Mouse (Mus musculus) left cerebral cortex, adult 8-10 months (tissue): ENCODE data around the gene Kxd1. TPM values are rescaled to one million over a fixed set of nuclear protein-coding genes. Genes with fewer than 3 reads are reported as not detected.

Experiments used
- DNase-seq, 2 experiments: peaks; one replicate each; pipeline ENCODE4 v3.0.0; 2022; ENCODE audit warnings: low spot score in 2 of 2
- total RNA-seq, 4 experiments: library from RNA; stranded (reverse); gene quantifications; 2 replicates each; pipeline ENCODE4 v1.2.4; 2022

Kxd1 gene
- total RNA-seq, 4 experiments from 2014 or later = 43.0 to 52.5 (median 47.1) TPM

DNA sequence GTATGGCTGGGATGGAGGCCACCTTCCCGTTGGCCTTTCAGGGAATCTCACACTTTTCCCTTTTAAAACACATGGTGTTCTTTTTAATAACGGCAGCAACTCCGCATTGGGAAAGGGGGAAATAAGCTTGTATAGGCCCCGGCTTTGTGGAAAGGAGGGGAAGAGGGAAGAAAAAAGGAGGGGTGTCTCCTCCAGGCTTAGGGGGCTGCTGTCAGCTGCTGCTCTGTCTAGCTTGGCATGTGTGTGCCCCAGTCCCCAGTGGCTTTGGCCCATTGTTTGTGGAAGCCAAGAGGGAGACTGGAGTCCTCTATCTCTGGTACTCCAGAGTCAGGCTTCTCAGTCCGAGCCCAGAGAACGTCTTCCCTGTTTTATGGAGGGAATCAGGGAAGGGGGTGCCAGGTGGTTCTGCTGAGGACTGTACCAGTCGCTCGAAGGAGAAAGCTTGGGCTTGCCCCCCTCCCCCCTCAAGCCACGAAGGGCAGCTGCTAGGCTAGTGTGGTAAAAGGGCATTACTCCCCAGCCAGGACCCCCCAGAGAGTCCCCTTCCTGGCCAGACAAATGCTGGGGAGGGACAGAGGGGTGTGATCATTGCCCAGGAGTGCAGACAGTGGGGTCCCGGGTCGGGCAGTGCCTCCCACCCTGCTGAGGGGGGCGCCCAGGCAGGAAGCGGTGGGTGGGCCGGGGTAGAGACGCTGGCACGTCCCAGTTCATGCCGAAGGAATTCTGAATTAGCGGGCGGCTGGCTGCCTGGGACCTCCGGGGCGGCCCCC, 32.6 kb downstream of the Kxd1 start:
- DNase-seq = no peak

DNA sequence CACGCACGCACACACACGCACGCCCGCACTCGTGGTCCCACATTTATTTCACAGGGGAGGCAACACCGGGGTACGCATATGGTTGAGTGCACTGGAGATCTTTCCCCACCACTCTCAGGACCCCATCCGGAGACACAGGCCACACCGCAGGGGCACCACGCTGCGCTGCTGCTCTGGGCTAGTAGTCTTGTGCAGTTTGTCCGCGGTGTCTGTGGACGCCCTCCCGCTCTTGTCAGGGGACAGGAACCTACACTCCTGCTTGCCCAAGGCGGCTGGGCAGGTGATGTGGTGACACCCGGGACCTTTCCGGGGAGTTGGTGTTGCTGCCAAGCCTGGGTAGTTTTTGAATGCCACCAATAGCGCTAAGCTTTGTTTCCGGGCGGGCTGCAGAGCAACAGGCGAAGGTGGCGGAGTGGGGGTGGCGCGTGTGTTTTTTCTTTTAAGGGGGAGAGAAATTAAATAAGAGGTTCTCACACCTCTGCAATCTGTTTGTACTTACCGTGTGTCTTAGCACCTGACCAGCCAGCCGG, 33.3 kb downstream of the Kxd1 start:
- no peak for DNase-seq

DNA sequence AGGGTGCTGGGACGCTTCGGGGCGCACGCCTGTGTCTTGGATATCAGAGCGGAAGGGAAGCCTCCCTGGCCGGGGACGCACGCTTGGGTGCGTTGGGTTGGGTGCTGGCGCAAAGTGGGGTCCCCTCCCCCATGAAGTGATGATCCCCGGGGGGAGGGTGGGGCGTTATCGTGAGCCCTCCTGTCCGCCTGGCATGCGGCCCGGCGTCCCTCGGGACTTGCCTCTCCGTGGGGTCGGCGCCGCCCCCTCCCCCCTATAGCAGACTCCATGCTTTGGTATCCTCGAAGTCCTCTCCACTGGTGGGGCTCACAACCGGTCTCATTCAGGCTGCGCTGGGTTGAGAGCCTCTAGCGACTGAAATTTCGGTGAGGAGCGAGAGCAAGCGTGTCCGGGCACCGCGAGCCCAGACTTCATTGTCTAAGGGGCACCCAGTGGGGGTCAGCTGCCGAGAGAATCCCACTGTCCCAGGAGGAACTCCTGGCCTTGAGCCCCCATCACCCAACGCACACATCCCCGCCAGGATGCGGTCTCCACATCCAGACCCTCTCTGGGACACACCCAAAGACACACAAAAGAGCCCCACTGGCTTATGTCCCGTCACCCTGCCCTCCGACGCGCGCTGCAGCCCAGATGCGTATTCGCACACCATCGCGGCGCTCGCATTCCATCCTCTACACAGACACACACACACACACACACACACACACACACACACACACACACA, 33.9 kb downstream of the Kxd1 start:
- no peak for DNase-seq

DNA sequence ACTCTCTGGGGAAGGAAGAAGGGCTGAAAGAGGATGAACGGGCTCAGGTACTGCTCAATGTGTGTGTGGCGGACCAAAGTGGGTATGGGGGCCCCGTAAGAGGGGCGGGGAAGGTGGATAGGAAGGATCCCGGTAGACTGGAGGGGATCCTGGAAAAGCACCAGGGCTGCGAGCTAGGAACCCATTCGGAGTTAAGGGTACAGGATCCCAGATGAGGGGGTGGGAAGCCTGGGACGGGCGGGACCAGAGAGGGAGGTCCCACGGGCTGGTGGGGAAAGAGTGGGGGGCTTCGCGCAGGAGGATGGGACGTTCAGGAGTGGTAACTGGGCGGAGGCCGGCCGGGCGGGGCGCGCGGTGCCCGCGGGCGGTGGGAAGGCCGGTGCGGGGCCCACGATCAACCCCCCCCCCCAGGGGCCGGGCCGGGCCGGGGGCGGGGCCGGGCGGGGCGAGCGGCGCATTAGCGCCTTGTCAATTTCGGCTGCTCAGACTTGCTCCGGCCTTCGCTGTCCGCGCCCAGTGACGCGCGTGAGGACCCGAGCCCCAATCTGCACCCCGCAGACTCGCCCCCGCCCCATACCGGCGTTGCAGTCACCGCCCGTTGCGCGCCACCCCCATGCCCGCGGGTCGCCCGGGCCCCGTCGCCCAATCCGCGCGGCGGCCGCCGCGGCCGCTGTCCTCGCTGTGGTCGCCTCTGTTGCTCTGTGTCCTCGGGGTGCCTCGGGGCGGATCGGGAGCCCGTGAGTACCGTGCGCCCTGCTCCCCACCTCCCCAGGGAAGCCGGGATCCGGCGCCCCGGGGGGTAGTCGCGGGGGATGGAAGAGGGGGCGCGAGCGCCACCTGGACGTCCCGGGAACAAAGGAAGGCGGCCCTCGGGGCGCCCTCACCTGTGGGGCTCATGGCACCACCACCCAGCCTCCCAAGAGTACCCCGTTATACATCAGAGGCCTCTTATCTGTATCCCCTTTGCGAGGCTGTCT, 34.8 kb downstream of the Kxd1 start, which contains the start of gene Crlf1:
Gene Crlf1, plus strand, starts transcription at position 495 of the 977 bp plus-strand sequence.
- DNase-seq = no peak

DNA sequence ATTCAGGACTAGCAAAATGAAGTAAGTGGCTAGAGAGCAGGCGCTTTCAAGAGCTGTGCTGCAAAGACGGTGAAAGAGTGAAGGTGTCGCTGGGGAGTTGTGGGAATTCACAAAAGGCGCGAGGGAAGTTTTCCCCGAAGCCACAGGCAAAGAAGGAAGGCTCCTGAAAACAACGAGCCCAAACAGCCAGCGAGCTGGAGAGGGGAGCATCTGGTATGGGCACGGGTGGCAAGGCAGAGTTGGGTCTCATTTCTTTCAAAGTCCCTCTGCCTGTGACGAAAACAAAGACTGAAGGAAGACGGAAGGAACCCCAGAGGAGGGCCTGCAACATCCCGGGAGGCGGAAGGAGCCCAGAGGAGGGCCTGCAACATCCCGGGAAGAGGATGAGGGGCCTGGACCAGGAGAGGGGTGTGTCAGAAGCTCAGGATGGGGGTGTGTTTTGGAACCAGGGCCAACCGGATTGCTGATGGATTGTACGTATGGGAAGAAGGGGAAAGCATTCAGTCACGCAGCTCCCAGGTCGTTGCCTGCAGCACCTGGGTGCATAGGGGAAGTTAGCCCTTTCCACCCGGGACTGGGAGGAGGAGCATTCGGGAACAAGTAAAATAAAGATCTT, 36.8 kb downstream of the Kxd1 start:
- no peak for DNase-seq

DNA sequence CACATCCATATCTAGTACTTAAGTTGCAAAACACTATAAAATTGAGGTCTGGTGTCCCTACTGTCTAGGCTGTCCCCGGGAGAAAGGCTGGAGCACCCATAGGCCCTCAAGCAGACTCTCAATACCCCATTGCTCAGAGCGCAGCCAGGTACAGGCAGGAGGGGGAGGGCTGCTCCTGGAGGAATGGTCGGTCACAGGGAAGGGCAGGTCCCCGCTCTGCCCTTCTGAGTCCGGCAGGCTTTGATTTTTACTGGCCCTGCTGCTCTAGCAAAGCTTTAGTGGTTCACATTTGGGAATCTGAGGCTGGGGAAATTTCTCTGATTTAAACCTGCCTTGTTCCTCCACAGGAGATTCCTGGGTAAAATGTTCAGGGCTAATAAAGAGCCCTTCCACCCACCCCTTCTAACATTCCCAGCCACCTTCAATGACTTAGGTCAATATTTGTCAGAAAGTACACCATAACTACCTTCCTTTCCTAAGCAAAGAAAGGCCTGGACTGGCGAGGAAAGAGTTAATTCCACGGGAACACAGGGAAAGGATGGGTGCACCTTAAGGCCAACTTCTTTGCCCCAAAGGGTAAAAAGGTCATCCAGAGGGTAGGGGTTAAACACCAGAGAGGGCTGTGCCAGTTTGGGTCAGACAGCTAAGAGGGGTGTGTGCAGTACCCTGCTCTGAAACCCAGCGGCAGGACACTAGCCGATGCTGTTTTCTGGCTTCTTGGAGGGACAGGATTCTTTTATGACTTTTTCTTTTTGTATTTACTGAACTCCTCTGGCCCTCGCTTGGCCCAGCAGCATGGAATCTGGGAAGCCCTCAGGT, 37.5 kb downstream of the Kxd1 start:
- DNase-seq = no peak

DNA sequence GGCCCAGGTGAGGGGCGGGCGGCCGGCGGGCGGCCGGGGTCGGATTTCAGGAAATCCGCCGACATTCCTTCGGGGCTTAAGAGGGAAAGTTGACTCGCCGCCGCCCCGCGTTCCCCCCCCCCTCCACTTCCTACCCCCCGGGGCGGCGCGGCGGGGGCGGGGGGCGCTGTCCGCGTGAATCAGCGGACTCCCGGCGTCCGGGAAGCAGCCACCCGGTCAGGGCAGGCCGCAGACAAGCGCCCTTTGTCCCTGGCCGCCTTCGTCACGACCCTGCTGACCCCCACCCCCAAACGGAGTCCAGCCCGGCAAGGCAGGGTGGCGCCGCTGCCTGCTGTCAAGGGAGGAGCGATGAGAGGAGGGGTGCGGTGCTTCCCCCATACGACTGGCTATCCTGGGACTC, 38.2 kb downstream of the Kxd1 start:
- no peak for DNase-seq

DNA sequence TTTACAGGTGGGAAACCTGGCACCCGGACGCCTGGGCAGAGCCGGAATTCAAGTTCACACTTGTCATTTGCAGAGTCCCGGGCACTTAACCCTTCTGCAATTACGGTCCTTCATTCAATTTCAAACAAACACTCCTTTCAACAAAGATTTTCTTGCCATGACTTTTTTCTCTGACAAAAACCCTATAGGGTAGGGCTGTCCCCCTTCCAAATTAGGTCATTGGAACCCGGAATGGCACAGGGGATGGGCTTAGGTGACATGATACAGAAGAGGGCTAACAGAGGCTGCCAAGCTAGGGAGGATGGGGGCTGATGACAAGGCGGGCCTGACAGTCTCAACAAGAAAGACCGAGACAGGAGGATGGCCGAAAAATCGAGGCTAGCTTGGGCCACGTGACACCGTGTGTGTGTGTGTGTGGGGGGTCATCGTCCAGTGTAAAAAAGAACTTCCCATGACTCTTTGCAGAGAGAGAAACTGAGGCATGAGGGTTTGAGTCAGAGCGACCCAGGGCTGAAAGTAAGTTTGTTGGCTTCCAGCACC, 38.8 kb downstream of the Kxd1 start:
- DNase-seq = no peak

DNA sequence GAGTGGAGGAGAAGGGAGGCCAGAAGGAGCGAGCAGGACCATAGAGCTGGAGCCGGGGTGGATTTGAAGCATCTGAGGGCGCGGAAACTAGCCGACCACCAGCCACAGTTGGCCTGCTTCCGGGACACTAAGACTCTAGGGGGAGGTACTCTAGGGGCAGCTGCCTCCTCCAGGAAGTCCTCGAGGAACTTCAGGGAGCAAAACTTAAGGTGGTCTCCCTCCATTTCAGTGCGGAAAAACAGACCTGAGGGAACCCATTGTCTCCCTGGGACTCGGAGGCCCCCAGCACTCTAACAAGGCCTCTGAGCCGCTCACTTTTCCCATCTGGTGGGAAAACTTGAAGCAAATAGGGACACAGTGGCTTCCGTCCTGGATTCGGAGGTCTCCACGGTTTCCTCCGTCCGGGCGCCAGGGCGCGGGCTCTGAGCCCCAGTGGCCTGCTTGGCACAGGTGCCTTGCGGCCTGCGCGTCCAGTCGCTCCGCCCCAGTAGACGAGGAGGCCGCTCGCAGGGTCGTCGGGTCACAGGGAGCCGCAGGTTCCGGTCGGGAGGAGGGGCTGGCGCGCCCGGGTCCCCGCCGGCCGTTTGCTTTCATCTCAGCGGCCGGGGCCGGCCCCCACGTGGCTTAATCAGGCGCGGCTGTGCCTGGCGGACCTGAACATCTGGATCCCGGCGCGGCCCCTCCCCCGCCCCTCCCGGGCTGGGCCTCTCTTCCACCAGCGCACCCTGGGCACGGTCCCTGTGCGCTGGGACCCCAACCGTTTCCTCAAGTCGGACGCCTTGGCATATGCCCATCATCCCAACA, 39.6 kb downstream of the Kxd1 start:
- no peak for DNase-seq

DNA sequence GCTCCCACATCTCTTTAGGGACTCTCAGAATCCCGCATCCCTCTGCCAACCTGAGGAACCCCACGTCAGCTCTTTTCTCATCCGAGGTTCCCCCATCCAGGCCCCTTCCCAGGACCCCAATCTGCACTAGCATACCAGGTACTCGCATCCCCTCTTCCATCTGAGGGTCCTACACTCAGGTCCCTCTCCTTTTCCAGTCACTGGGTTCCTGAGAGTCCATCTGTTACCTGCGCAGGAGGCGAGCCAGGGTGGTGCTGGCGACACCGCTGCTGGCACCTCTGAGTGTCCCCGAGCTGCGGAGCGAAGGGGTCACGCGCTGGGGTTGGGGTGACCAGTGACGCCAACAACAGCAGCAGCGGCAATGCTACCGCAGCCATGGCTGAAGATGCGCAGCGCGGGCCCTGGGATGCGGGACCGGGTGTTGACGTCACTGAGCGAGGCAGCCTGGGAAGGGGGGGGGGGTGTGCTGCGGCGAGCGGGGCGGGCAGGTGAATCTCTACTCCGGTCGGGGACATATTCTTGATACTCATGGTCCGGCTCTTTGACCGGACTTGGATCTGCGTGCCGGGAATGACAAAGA, 40.7 kb downstream of the Kxd1 start, which contains the start of gene Tmem59l:
Gene Tmem59l, minus strand, starts transcription at position 418 of the 580 bp plus-strand sequence.
- no peak for DNase-seq

DNA sequence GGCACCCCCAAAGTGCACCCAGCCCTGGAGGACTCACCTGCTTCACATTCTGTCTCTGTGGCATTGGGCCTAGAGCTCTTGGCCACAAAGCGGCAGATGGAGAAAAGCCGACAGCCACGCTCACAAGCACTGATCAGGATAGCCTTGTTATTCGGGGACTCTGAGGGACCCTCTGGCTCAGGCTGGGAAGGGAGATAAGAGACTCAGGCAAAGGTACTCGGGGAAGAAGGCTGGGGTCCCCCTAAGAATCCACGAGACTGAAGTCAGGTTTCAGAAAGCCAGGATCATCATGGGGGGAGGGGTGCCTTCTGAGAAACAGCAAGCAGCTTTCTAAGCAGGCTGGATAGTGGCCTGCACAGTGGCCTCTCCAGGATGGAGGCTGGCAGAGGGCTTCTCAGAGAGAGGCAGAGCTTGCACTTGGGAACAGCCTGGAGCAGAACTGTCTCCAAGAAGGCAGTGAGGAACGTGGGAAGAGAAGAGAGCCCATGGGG, 41.5 kb downstream of the Kxd1 start:
- no peak for DNase-seq

DNA sequence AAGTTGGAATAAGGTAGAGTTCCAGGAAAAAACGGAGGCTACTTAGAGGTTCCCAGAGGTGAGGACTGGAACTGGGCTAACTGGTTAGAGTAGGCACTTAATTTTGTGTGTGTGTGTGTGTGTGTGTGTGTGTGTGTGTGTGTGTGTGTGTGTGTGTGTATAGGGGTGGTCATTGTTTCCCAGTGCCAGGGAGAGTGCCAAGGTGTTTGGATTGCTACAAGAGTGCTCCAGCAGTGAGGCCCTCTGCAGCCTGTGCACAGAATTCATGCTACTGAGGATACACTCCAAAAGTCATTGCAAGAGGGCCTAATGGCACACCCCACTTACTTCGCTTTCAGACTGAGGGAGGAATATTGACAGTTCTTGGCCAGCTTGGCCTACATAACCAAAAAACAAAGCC, 44.8 kb downstream of the Kxd1 start:
- DNase-seq = no peak

DNA sequence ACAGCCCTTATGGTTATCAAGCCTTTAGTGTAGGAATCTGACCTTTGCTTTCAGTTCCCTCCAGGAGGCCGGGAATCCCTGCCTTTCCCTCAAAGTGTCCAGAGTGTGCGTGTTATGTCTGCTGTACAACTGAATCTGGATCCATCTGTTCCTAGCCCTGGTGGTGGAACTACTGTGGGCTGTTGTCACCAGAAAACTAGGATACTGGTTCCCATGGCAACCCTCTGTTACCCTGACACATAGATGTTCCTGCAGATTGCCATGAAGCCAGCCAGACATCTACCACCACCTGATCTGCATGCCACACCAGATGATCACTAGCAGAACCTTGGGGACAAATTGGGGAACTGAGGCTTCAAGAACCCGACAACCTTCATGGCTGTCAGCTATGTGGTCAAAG, 45.8 kb downstream of the Kxd1 start:
- DNase-seq = peak in 1 of 2 experiments; percentile 82

DNA sequence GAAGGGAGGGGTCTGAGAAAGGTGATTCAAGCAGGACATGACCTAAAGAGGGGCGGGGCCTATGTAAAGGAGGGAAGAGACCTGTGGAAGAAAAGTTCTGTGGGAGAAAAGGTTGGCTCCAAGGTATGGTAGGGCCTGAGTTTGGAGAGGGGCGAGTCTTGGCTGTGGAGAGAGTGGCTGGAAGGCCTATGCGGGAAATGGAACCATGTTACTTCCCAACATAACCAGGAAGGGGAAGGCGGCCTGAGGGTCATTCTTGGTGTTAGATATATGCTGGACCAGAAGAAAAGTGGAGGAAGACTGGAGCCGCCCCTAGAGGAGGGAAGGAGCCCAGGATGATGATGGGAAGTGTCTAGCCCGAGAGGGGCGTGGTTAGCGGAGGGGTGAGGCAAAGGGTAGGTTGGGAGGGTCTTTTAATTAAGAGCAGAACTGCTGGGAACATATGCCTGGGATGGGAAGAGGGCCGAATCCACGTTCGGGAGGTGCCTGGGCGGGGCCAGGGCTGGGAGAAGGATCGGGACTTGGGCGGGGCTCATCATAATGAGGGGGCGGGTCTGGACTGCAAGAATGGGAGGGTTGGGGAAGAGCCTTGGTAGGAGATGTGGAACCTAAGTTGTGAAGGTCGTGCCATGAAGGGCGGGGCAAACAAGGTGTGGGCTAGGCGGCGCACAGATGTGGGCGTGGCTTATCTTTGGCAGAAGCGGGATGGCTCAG, 50.3 kb downstream of the Kxd1 start:
- no peak for DNase-seq

DNA sequence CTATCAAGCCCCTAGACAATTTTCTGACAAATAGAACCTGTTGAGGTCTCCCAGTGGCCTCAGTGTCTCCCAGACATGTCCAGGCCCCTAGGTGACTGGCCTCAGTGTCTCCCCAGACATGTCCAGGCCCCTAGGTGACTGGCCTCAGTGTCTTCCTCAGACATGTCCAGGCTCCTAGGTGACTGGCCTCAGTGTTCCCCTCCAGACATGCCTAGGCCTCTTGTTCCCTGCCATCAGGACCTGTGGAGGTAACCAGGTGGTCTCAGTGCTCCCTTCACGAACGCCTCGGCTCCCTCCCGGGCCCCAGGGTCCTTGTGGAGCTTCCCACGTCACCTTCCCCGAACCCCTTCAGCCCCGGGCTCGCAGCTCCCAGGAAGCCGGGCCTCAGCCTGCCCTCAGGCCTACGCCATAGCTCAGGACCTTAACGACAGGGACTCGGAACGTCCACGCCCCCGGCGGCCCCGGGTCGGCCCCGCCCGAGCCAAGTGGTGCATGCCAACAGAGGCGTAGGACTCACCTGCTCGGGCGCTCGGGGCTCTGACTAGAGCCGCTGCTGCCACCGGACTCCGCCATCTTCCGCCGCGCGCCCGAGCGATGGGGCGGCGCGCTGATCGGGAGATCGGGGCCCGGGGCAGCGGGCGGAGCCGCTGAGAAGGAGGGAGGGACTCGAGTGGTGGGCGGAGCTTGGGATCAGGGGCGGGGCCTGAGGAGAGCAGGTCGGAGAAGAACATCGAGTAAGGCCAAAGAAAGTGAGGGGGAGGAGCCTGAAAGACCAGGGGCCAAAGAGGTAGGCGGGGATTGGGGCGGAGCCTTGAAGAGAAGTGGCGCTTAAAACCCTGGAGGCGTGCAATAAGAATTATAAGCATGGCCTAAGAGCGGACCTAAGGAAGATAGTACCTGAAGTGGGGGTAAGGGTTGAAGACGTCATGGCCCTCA, 51.2 kb downstream of the Kxd1 start, which contains the start of gene Klhl26:
Gene Klhl26, minus strand, starts transcription at position 636 of the 936 bp plus-strand sequence.
- DNase-seq = peak; percentile 80 to 88

DNA sequence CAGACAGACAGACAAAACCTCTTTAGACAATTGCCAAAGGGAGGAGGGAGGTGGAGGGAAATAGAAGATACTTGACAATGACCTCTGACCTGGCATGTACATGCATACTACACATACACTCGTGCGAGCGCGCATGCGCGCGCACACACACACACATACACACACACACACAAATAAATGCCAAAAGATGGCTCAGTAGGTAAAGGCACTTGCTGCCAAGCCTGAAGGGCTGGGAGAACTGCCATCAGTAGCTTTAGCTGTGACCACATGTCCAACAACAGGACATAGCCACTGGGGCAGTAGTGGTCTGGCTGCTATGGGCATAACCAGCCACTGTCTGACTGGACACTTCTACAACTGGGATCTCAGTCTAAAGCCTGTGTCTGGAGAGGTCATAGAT, 55.9 kb downstream of the Kxd1 start:
- no peak for DNase-seq
